Comparison of ENCODE assay signal across 12 mouse cellular contexts in genomic region chr12:3854419-3854818, GRCm38 (mm10). TPM values are rescaled to one million over a fixed set of nuclear protein-coding genes. Genes with fewer than 3 reads are reported as not detected.
DNase-seq lines count a peak whose midpoint lies in the region; ATAC-seq and TF ChIP-seq lines count a peak whose summit lies in the region.
"Had no signal": no experiment of that assay in that cellular context is flagged by ENCODE, and none has a peak within 500 bp of the region (broad histone marks: within the 10 kb centered on the region; RNA-seq: fewer than 3 reads in every experiment).

No protein-coding gene starts in this region.

- H3K27ac ChIP-seq in heart, embryonic 15.5 days: peak overlapping the region; percentile 97
- H3K27ac ChIP-seq in lung, embryonic 15.5 days: 0 out of 2 replicates have a peak overlapping the region, but pooled peaks have one; percentile 3
- H3K27ac ChIP-seq in bone marrow macrophage, adult 2 months (ENCODE audit: insufficient read depth, low read depth, low read length): peak overlapping the region; percentile 98
- peak overlapping the region; percentile 14; the same call in 1 of the 2 replicates for H3K27ac ChIP-seq in olfactory bulb, adult 2 months (ENCODE audit: insufficient read depth, low read depth, low read length)
- H3K27ac ChIP-seq: limb, embryonic 13.5 days had no signal

- 68% methylated on average over 4 of the region's 4 CpGs for WGBS in heart, embryonic 15.5 days
- WGBS in lung, embryonic 15.5 days: 48% methylated on average over 4 of the region's 4 CpGs
- WGBS in lung, adult 2 months: 59% methylated on average over 4 of the region's 4 CpGs
- 61% methylated on average over 4 of the region's 4 CpGs for WGBS in olfactory bulb, adult 2 months

- H3K9me3 ChIP-seq in heart, embryonic 15.5 days (replicated peaks): no peaks in the 10 kb centered on the region
- no peaks in the 10 kb centered on the region for H3K9me3 ChIP-seq in lung, embryonic 15.5 days
- H3K9me3 ChIP-seq: limb, embryonic 13.5 days had no signal

- intact Hi-C loops in heart, postnatal 10 days (cut with DNase I): no loop called here

- peaks cover 26% of the 10 kb centered on the region for H3K36me3 ChIP-seq in heart, embryonic 15.5 days
- H3K36me3 ChIP-seq in lung, embryonic 15.5 days: peaks cover 34% of the 10 kb centered on the region

- H3K4me2 ChIP-seq in heart, embryonic 15.5 days: no peak overlapping the region
- no peak overlapping the region for H3K4me2 ChIP-seq in lung, embryonic 15.5 days
- H3K4me2 ChIP-seq: limb, embryonic 13.5 days had no signal

- no peaks in the 10 kb centered on the region for H3K27me3 ChIP-seq in heart, embryonic 15.5 days
- no peaks in the 10 kb centered on the region for H3K27me3 ChIP-seq in lung, embryonic 15.5 days
- H3K27me3 ChIP-seq: limb, embryonic 13.5 days had no signal

- TF ChIP-seq CTCF in lung, adult 2 months (IDR thresholded peaks at IDR 0.05; ENCODE audit: insufficient read depth, low read length): no peak
- no peak for TF ChIP-seq CTCF in bone marrow macrophage, adult 2 months (IDR thresholded peaks at IDR 0.05; ENCODE audit: low read depth, low read length)
- TF ChIP-seq CTCF in olfactory bulb, adult 2 months (IDR thresholded peaks at IDR 0.05; ENCODE audit: insufficient read depth, low read depth, low read length): no peak

- ATAC-seq in heart, embryonic 15.5 days (replicated peaks; ENCODE audit: insufficient number of reproducible peaks, insufficient read depth, low FRiP score, low read depth): no peak
- no peak for ATAC-seq in lung, embryonic 15.5 days (ENCODE audit: borderline replicate concordance, extremely low read depth, low FRiP score, low TSS enrichment)

- H3K4me3 ChIP-seq in heart, embryonic 15.5 days: no peak overlapping the region
- no peak overlapping the region for H3K4me3 ChIP-seq in lung, embryonic 15.5 days
- no peak overlapping the region for H3K4me3 ChIP-seq in lung, adult 2 months (replicated peaks; ENCODE audit: extremely low read depth, low read depth, low read length)
- H3K4me3 ChIP-seq in bone marrow macrophage, adult 2 months (ENCODE audit: insufficient read depth, low read length): no peak overlapping the region
- H3K4me3 ChIP-seq in olfactory bulb, adult 2 months (ENCODE audit: insufficient read depth, low read depth, low read length): no peak overlapping the region
- H3K4me3 ChIP-seq: limb, embryonic 13.5 days had no signal

- H3K4me1 ChIP-seq in heart, embryonic 15.5 days (replicated peaks): peaks cover 44% of the 10 kb centered on the region
- peaks cover 37% of the 10 kb centered on the region for H3K4me1 ChIP-seq in lung, embryonic 15.5 days
- H3K4me1 ChIP-seq in lung, adult 2 months (ENCODE audit: control insufficient read depth, insufficient read depth, low read length): peaks cover 25% of the 10 kb centered on the region
- peaks cover 56% of the 10 kb centered on the region for H3K4me1 ChIP-seq in bone marrow macrophage, adult 2 months (ENCODE audit: control insufficient read depth, insufficient read depth, low read length)
- H3K4me1 ChIP-seq in olfactory bulb, adult 2 months (ENCODE audit: control insufficient read depth, insufficient read depth, low read length): peaks cover 56% of the 10 kb centered on the region

- no peak for DNase-seq in heart, postnatal 10 days
- no peak for DNase-seq in lung, adult 2 months
- DNase-seq in adrenal gland, postnatal 25 days: no peak
- DNase-seq: cerebellum, adult 8-10 months; kidney, postnatal 4 days; midbrain, embryonic 14.5 days; right cerebral cortex, postnatal 14 days had no signal

- no peak for TF ChIP-seq POLR2A in lung, adult 2 months (IDR thresholded peaks at IDR 0.05; ENCODE audit: borderline replicate concordance, extremely low read depth, low read depth, low read length)
- no peak for TF ChIP-seq POLR2A in bone marrow macrophage, adult 2 months (IDR thresholded peaks at IDR 0.05; ENCODE audit: borderline replicate concordance, low read depth, low read length)
- TF ChIP-seq POLR2A in olfactory bulb, adult 2 months (IDR thresholded peaks at IDR 0.05; ENCODE audit: insufficient read depth, low read depth, low read length): no peak

- no peak overlapping the region for H3K9ac ChIP-seq in heart, embryonic 15.5 days
- H3K9ac ChIP-seq in lung, embryonic 15.5 days: no peak overlapping the region
- H3K9ac ChIP-seq: limb, embryonic 13.5 days had no signal

RNA-seq across cellular contexts. Expression of gene Dnmt3a, which starts 48.6 kb away (rescaled TPM):
- 79.9 and 94.7 TPM in 2 replicates for polyA plus RNA-seq in heart, embryonic 15.5 days (2015; fragmentation: Nextera tagmentation; extraction: Ambion mirVana)
- 100 to 1,000 TPM; 105 to 121 TPM for total RNA-seq in heart, postnatal 10 days (2021)
- 144 and 151 TPM in 2 replicates for polyA plus RNA-seq in lung, embryonic 15.5 days (2015; fragmentation: Nextera tagmentation; extraction: Ambion mirVana)
- 14.6 and 14.7 TPM in 2 replicates for polyA plus RNA-seq in lung, adult 2 months (2012; rRNA removed)
- polyA plus RNA-seq in bone marrow macrophage, adult 2 months (2012; ENCODE audit: insufficient read depth, insufficient read length, missing spikeins): 36.9 and 53.8 TPM in 2 replicates
- not detected in 2 replicates for polyA plus RNA-seq in olfactory bulb, adult 2 months (2012; ENCODE audit: insufficient read depth, insufficient read length, low replicate concordance, missing spikeins)
- total RNA-seq in adrenal gland, postnatal 25 days (2021): 62.9 and 86.0 TPM in 2 replicates

Comparison
In these comparisons a context has a peak if more than half of its experiments do, and no peak if none do; other contexts are left out.
1. H3K27ac ChIP-seq: peak in every context shown above with its lines; median percentile 98 in bone marrow macrophage, adult 2 months; 97 in heart, embryonic 15.5 days; 14 in olfactory bulb, adult 2 months; 3 in lung, embryonic 15.5 days.